Mouse (Mus musculus): ENCODE data around the gene Tspan18. TPM values are rescaled to one million over a fixed set of nuclear protein-coding genes. Genes with fewer than 3 reads are reported as not detected.

Gene Tspan18
- polyA plus RNA-seq, 1 experiment from 2014 or later = 27.8 TPM

- Histone ChIP-seq H3K4me2 (ENCODE audit: low read length) (no peak overlapping the region), H3K9ac (replicated peaks; ENCODE audit: low read length) (no peak overlapping the region)
- ATAC-seq (ENCODE audit: low FRiP score, low TSS enrichment) = no peak; the same call in 1 of the 2 replicates
Observed at GRCm38 (mm10) chr2:93367962-93368361, 33.7 kb upstream of the Tspan18 start.

GRCm38 (mm10) chr2:93365411-93365810, 31.1 kb upstream of the Tspan18 start:
- ATAC-seq (ENCODE audit: low FRiP score, low TSS enrichment) = no peak

More at GRCm38 (mm10) chr2:93367962-93368361, 33.7 kb upstream of the Tspan18 start:
- Histone ChIP-seq H3K36me3 (ENCODE audit: control insufficient read depth, insufficient read depth, low read length) (no peaks in the 10 kb centered on the region), H3K27me3 (ENCODE audit: control insufficient read depth, insufficient read depth, low read length) (no peaks in the 10 kb centered on the region), H3K9me3 (ENCODE audit: control insufficient read depth, low read length) (no peaks in the 10 kb centered on the region), H3K27ac (replicated peaks; ENCODE audit: low read depth, low read length) (peak overlapping the region; percentile 34; the same call in 1 of the 2 replicates), H3K4me1 (ENCODE audit: control insufficient read depth, insufficient read depth, low read length) (peaks cover 14% of the 10 kb centered on the region), H3K4me3 (replicated peaks; ENCODE audit: low read depth, low read length) (no peak overlapping the region)
- DNase-seq = peak; percentile 69
- WGBS = 17% methylated on average over 6 of the region's 6 CpGs

GRCm38 (mm10) chr2:93364951-93365350, 30.6 kb upstream of the Tspan18 start:
- H3K27ac ChIP-seq (replicated peaks; ENCODE audit: low read depth, low read length) = no peak overlapping the region
- ATAC-seq (ENCODE audit: low FRiP score, low TSS enrichment) = no peak
- no peaks in the 10 kb centered on the region for H3K9me3 ChIP-seq (ENCODE audit: control insufficient read depth, low read length)
- H3K4me1 ChIP-seq (ENCODE audit: control insufficient read depth, insufficient read depth, low read length) = peaks cover 14% of the 10 kb centered on the region
- no peak overlapping the region for H3K4me2 ChIP-seq (ENCODE audit: low read length)
- DNase-seq = no peak
- no peaks in the 10 kb centered on the region for H3K36me3 ChIP-seq (ENCODE audit: control insufficient read depth, insufficient read depth, low read length)
- WGBS = 68% methylated on average over 2 of the region's 2 CpGs
- H3K9ac ChIP-seq (replicated peaks; ENCODE audit: low read length) = no peak overlapping the region
- no peaks in the 10 kb centered on the region for H3K27me3 ChIP-seq (ENCODE audit: control insufficient read depth, insufficient read depth, low read length)
- H3K4me3 ChIP-seq (replicated peaks; ENCODE audit: low read depth, low read length) = no peak overlapping the region

More at GRCm38 (mm10) chr2:93365411-93365810, 31.1 kb upstream of the Tspan18 start:
- peaks cover 14% of the 10 kb centered on the region for H3K4me1 ChIP-seq (ENCODE audit: control insufficient read depth, insufficient read depth, low read length)
- no peak overlapping the region for H3K9ac ChIP-seq (replicated peaks; ENCODE audit: low read length)
- DNase-seq = no peak
- H3K27ac ChIP-seq (replicated peaks; ENCODE audit: low read depth, low read length) = no peak overlapping the region
- no peak overlapping the region for H3K4me3 ChIP-seq (replicated peaks; ENCODE audit: low read depth, low read length)
- H3K9me3 ChIP-seq (ENCODE audit: control insufficient read depth, low read length) = no peaks in the 10 kb centered on the region
- H3K27me3 ChIP-seq (ENCODE audit: control insufficient read depth, insufficient read depth, low read length) = no peaks in the 10 kb centered on the region
- no peak overlapping the region for H3K4me2 ChIP-seq (ENCODE audit: low read length)
- H3K36me3 ChIP-seq (ENCODE audit: control insufficient read depth, insufficient read depth, low read length) = no peaks in the 10 kb centered on the region
- WGBS = 75% methylated on average over 9 of the region's 9 CpGs

DNA sequence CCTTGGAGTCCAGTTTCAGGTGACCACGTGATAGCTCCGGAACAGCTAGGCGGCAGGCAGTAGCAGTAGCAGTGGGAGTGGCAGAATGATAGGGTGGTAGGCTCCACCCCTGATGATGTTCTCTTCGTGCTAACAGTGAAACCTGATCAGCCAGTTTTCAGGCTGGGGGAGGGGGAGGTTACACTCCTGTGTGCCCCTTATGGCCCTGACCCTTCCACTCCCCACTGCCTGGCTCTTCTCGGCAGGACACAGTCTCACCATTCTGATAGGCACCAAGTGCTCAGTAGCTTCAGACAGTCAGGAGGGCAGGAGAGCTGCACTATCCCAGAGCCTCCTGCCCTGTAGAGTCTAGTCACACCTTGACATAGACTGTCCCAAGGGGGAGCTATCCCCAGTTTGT, 27.1 kb upstream of the Tspan18 start:
- H3K27ac ChIP-seq (replicated peaks; ENCODE audit: low read depth, low read length) = no peak overlapping the region
- no peak for ATAC-seq (ENCODE audit: low FRiP score, low TSS enrichment)
- H3K9me3 ChIP-seq (ENCODE audit: control insufficient read depth, low read length) = no peaks in the 10 kb centered on the region

DNA sequence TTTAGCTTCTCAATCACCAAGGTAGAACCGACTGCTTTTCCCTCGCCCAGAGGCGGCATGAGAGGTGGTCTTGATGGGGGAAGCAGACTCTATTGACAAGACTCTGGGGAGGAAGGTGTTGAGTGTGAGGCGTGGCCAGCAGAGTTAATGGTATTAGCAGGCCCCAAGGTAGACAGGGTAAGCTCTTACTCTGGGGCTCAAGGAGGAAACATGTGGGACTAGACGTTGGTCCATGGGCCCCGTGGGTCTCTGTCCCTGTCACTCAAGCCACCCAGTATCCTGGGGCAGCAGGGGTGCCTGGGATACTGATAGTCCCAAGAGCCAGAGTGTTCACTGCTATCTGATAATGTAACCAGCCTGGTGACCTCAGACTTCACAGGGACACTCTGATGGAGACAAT, 26.0 kb upstream of the Tspan18 start:
- 78% methylated on average over 6 of the region's 6 CpGs for WGBS
- H3K9ac ChIP-seq (replicated peaks; ENCODE audit: low read length) = no peak overlapping the region
- H3K4me2 ChIP-seq (ENCODE audit: low read length) = no peak overlapping the region
- H3K4me1 ChIP-seq (ENCODE audit: control insufficient read depth, insufficient read depth, low read length) = no peaks in the 10 kb centered on the region
- no peak for ATAC-seq (ENCODE audit: low FRiP score, low TSS enrichment)
- H3K4me3 ChIP-seq (replicated peaks; ENCODE audit: low read depth, low read length) = no peak overlapping the region
- no peak for DNase-seq
- H3K27me3 ChIP-seq (ENCODE audit: control insufficient read depth, insufficient read depth, low read length) = no peaks in the 10 kb centered on the region
- H3K27ac ChIP-seq (replicated peaks; ENCODE audit: low read depth, low read length) = no peak overlapping the region
- no peaks in the 10 kb centered on the region for H3K9me3 ChIP-seq (ENCODE audit: control insufficient read depth, low read length)
- H3K36me3 ChIP-seq (ENCODE audit: control insufficient read depth, insufficient read depth, low read length) = no peaks in the 10 kb centered on the region

More for the DNA sequence above, 27.1 kb upstream of the Tspan18 start:
- 40% methylated on average over 5 of the region's 5 CpGs for WGBS
- H3K9ac ChIP-seq (replicated peaks; ENCODE audit: low read length) = no peak overlapping the region
- H3K4me3 ChIP-seq (replicated peaks; ENCODE audit: low read depth, low read length) = no peak overlapping the region
- H3K4me2 ChIP-seq (ENCODE audit: low read length) = no peak overlapping the region
- H3K4me1 ChIP-seq (ENCODE audit: control insufficient read depth, insufficient read depth, low read length) = no peaks in the 10 kb centered on the region
- no peaks in the 10 kb centered on the region for H3K36me3 ChIP-seq (ENCODE audit: control insufficient read depth, insufficient read depth, low read length)
- DNase-seq = no peak
- no peaks in the 10 kb centered on the region for H3K27me3 ChIP-seq (ENCODE audit: control insufficient read depth, insufficient read depth, low read length)

- Histone ChIP-seq H3K4me1 (ENCODE audit: control insufficient read depth, insufficient read depth, low read length) (no peaks in the 10 kb centered on the region), H3K36me3 (ENCODE audit: control insufficient read depth, insufficient read depth, low read length) (no peaks in the 10 kb centered on the region), H3K9me3 (ENCODE audit: control insufficient read depth, low read length) (no peaks in the 10 kb centered on the region), H3K9ac (replicated peaks; ENCODE audit: low read length) (no peak overlapping the region), H3K27me3 (ENCODE audit: control insufficient read depth, insufficient read depth, low read length) (no peaks in the 10 kb centered on the region), H3K27ac (replicated peaks; ENCODE audit: low read depth, low read length) (no peak overlapping the region), H3K4me2 (ENCODE audit: low read length) (no peak overlapping the region), H3K4me3 (replicated peaks; ENCODE audit: low read depth, low read length) (no peak overlapping the region)
- DNase-seq (no peak), ATAC-seq (ENCODE audit: low FRiP score, low TSS enrichment) (no peak)
- 34% methylated on average over 2 of the region's 2 CpGs for WGBS
Observed at GRCm38 (mm10) chr2:93357391-93357790, 23.1 kb upstream of the Tspan18 start.

DNA sequence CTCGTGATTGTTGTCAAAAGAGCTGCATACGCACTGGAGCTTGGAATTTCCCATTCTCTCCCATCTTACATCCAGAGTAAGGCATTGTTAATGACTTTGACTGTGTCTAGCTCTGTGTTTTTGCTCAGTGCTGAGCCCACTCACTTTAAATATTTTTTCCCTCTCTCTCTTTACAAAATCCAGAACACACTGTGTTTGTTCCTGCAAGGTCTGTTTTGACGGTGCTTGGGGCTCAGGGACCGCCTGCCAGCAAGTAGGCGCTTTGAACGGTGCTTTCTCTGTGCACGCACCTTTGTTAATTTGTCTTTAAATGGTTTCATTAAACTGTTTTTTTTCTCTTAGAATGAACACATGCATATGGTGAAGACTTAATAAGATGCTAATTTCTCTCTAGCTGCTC, 21.5 kb upstream of the Tspan18 start:
- H3K4me2 ChIP-seq (ENCODE audit: low read length) = no peak overlapping the region
- ATAC-seq (ENCODE audit: low FRiP score, low TSS enrichment) = no peak
- H3K4me1 ChIP-seq (ENCODE audit: control insufficient read depth, insufficient read depth, low read length) = no peaks in the 10 kb centered on the region
- no peak overlapping the region for H3K4me3 ChIP-seq (replicated peaks; ENCODE audit: low read depth, low read length)
- H3K27me3 ChIP-seq (ENCODE audit: control insufficient read depth, insufficient read depth, low read length) = no peaks in the 10 kb centered on the region
- WGBS = 53% methylated on average over 7 of the region's 7 CpGs
- no peaks in the 10 kb centered on the region for H3K36me3 ChIP-seq (ENCODE audit: control insufficient read depth, insufficient read depth, low read length)
- H3K9ac ChIP-seq (replicated peaks; ENCODE audit: low read length) = no peak overlapping the region
- peak; percentile 19 for DNase-seq
- no peaks in the 10 kb centered on the region for H3K9me3 ChIP-seq (ENCODE audit: control insufficient read depth, low read length)
- no peak overlapping the region for H3K27ac ChIP-seq (replicated peaks; ENCODE audit: low read depth, low read length)

DNA sequence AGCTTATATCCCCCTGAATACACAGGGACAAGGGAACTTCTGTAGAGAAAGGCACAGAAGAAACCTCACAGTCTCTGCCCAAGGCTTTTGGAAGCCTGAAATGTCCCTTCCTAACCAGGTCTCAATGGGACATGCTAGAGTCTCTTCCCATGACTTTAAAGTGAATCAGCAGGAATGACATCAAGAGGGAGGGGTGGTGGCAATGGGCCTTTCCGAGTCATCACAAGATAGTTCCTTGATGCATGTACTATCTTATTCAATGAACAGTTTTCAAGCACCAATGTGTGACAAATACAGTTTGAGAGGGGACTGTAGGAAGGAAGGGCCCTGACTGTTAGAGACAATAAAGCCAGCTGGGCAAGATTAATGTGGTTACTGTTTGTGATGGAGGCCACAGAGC, 20.3 kb upstream of the Tspan18 start:
- Histone ChIP-seq H3K9ac (replicated peaks; ENCODE audit: low read length) (no peak overlapping the region), H3K27ac (replicated peaks; ENCODE audit: low read depth, low read length) (no peak overlapping the region), H3K4me3 (replicated peaks; ENCODE audit: low read depth, low read length) (no peak overlapping the region), H3K4me2 (ENCODE audit: low read length) (no peak overlapping the region), H3K4me1 (ENCODE audit: control insufficient read depth, insufficient read depth, low read length) (no peaks in the 10 kb centered on the region), H3K27me3 (ENCODE audit: control insufficient read depth, insufficient read depth, low read length) (no peaks in the 10 kb centered on the region), H3K36me3 (ENCODE audit: control insufficient read depth, insufficient read depth, low read length) (no peaks in the 10 kb centered on the region), H3K9me3 (ENCODE audit: control insufficient read depth, low read length) (no peaks in the 10 kb centered on the region)
- no peak for ATAC-seq (ENCODE audit: low FRiP score, low TSS enrichment)
- no peak for DNase-seq
- WGBS = 83% methylated on average over 1 of the region's 1 CpGs

DNA sequence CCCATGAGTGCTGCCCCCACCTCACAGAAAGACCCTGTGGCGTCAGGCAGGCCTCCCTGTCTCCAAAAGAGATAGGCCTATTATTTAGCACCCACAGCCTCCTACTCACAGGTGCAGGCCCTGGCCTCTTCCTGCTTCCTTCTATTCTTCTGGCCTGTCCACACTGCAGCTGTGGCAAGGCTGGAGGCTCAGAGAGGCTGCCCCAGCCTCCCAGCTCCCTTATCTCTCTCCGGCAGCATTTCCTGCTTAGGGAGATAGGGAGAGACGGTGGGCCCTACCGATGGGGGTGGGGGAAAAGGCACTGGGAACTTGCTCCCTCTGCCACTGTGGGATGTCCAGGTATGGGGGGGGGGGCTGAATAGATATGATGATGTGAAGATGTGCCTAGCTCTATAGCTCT, 19.4 kb upstream of the Tspan18 start:
- Histone ChIP-seq H3K9me3 (ENCODE audit: control insufficient read depth, low read length) (no peaks in the 10 kb centered on the region), H3K9ac (replicated peaks; ENCODE audit: low read length) (no peak overlapping the region)
- WGBS = 77% methylated on average over 4 of the region's 4 CpGs

More for the DNA sequence above, 19.4 kb upstream of the Tspan18 start:
- Histone ChIP-seq H3K4me2 (ENCODE audit: low read length) (no peak overlapping the region), H3K27ac (replicated peaks; ENCODE audit: low read depth, low read length) (no peak overlapping the region), H3K36me3 (ENCODE audit: control insufficient read depth, insufficient read depth, low read length) (no peaks in the 10 kb centered on the region), H3K4me1 (ENCODE audit: control insufficient read depth, insufficient read depth, low read length) (no peaks in the 10 kb centered on the region), H3K4me3 (replicated peaks; ENCODE audit: low read depth, low read length) (no peak overlapping the region), H3K27me3 (ENCODE audit: control insufficient read depth, insufficient read depth, low read length) (no peaks in the 10 kb centered on the region)
- no peak for ATAC-seq (ENCODE audit: low FRiP score, low TSS enrichment)
- DNase-seq = no peak

All from midbrain, embryonic 14.5 days (tissue).